Mouse (Mus musculus) liver, embryonic 11.5 days (tissue): ENCODE results near the gene Nmnat2. TPM values are rescaled to one million over a fixed set of nuclear protein-coding genes. Genes with fewer than 3 reads are reported as not detected.

Experiments used
- ATAC-seq: fragments of 200-750 bp; cut with Nextera tagmentation; replicated peaks from 2 replicates; pipeline ENCODE4 v1.8.0; 2017; ENCODE audit warnings: moderate number of reproducible peaks, mild to moderate bottlenecking, moderate TSS enrichment, moderate library complexity; ENCODE audit not compliant: low FRiP score
- DNase-seq: peaks from one replicate; pipeline ENCODE4 v3.0.0-alpha.2; 2017; ENCODE audit warnings: low spot score
- H3K27ac ChIP-seq: fragments of 300-500 bp; sonication (generic); 2 replicates; pipeline ENCODE4 v1.5.1; 2014; ENCODE audit warnings: mild to moderate bottlenecking, low read depth, low read length, control low read depth
- H3K27me3 ChIP-seq: fragments of 300-500 bp; sonication (generic); replicated peaks from 2 replicates; pipeline ENCODE4 v1.6.1; 2014; ENCODE audit warnings: low read length, mixed read lengths; ENCODE audit not compliant: control insufficient read depth, insufficient read depth
- H3K36me3 ChIP-seq: fragments of 300-500 bp; sonication (generic); 2 replicates; pipeline ENCODE4 v1.6.1; 2014; ENCODE audit warnings: mild to moderate bottlenecking, low read length, moderate library complexity, mixed read lengths; ENCODE audit not compliant: control insufficient read depth, insufficient read depth
- H3K4me1 ChIP-seq: fragments of 300-500 bp; sonication (generic); replicated peaks from 2 replicates; pipeline ENCODE4 v1.6.1; 2014; ENCODE audit warnings: low read length, mixed read lengths; ENCODE audit not compliant: control insufficient read depth, insufficient read depth
- H3K4me2 ChIP-seq: fragments of 300-500 bp; sonication (generic); 2 replicates; pipeline ENCODE4 v1.6.1; 2014; ENCODE audit warnings: mild to moderate bottlenecking, control low read depth, moderate library complexity
- H3K4me3 ChIP-seq: fragments of 300-500 bp; sonication (generic); 2 replicates; pipeline ENCODE4 v1.5.1; 2014; ENCODE audit warnings: low read depth, low read length, control low read depth
- H3K9ac ChIP-seq: fragments of 300-500 bp; sonication (generic); 2 replicates; pipeline ENCODE4 v1.6.1; 2014; ENCODE audit warnings: low read depth, low read length, control low read depth
- H3K9me3 ChIP-seq: fragments of 300-500 bp; sonication (generic); 2 replicates; pipeline ENCODE4 v1.6.1; 2016; ENCODE audit warnings: low read length, inconsistent platforms, mixed read lengths; ENCODE audit not compliant: control insufficient read depth
- WGBS: fragments of 180-500 bp; shearing (Covaris S2); extraction: QIAGEN DNeasy Blood & Tissue Kit; methylation state at CpG from one replicate; pipeline ENCODE4 v1.1.7; 2014; 5-methylcytosine and 5-hydroxymethylcytosine counted together
- polyA plus RNA-seq: library from polyadenylated mRNA; unstranded; fragments of >200 nt; fragmentation: Nextera tagmentation; extraction: Ambion mirVana; gene quantifications from 2 replicates; pipeline ENCODE4 v1.2.1, GENCODE M21; 2014

Nmnat2 gene
- polyA plus RNA-seq, 1 experiment from 2014 or later: 0.10 TPM

DNA sequence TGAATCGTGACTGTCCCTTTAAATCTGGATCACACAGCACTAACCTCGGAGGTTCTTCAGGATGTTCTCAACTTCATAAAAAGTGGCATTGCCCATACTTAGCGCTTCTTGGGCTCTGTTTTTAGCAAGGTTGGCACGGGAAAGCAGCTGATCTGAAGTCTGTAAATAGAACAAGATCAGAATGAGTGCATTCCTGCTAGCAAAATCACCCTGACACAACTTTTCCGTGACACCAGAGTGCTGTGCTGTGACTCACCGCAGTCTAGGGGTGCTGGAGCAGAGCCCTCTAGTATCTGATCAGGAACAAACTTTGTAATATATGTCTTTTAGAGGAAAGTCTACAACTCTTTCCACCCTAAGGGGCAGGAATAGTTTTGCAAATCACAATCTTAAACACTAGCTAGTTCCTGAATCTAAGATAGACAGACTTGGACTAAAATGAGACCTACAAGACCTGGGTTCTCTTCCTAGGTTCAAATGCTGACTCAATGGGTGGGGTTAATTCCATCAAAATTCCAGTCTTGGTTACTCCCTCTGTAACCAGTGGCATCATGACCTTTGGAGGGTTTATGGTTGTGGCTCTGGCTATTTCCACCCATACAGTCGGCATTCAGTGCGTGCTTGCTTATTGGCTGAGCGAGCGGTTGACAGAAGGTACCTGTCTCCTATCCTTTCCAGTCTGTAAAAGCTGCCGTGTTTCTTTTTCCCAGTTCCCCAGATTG, 175.4 kb downstream of the Nmnat2 start:
- ATAC-seq (no peak), DNase-seq (no peak)
- Histone ChIP-seq H3K9ac (no peak overlapping the region), H3K4me3 (no peak overlapping the region), H3K27ac (no peak overlapping the region), H3K4me2 (no peak overlapping the region), H3K36me3 (no peaks in the 10 kb centered on the region), H3K9me3 (no peaks in the 10 kb centered on the region), H3K4me1 (peaks cover 5% of the 10 kb centered on the region; the same call in 1 of the 2 replicates), H3K27me3 (no peaks in the 10 kb centered on the region)
- 81% methylated on average over 11 of the region's 11 CpGs for WGBS

DNA sequence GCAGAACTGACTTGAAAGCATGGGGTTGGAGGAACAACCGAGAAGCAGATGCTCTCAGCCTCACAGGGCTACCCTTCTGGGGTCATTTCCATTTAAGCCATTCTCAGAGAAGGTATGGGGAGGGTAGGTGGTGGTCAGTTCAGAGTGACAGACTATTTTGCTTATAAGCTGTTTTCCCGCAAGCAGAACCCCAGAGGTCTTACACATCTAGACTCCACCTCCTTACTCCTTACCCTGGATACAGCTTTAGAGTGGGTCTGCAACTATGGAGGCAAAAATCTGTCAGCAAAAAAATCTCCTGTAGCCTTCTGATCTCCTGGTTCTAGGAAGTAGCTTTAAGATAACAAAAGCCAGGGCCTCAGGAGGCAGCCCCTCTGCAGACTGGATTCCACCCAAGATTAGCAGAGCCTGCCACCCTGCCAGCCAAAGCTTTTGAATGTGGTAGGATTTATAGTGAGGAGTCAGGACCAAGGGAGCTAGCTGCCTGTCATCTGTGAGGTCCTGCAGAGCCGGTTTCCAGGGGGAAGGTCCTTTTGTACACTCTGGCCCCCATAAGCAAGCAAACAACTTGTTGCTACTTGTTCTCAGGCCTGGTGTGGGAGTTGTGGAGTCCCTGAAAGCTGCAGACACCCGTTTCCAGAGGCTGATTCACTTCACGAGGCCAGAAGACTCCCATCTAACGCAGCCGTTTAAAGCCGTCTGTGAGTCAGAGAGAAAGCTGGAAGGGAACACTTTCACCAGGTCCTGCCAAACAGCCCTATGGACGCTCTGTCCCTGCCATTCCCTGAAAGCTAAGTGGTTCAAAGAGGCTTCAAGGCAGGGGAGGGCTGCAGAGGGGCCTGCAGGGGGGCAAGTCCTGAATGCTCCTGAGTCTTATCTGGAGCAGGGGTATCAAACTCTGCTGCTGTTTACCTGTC, 179.3 kb downstream of the Nmnat2 start:
- H3K27ac ChIP-seq: no peak overlapping the region
- no peak overlapping the region for H3K4me2 ChIP-seq
- H3K4me1 ChIP-seq: peaks cover 5% of the 10 kb centered on the region; the same call in 1 of the 2 replicates
- ATAC-seq (no peak), DNase-seq (no peak)
- H3K36me3 ChIP-seq: no peaks in the 10 kb centered on the region
- WGBS: 32% methylated on average over 9 of the region's 9 CpGs
- no peak overlapping the region for H3K4me3 ChIP-seq
- no peaks in the 10 kb centered on the region for H3K27me3 ChIP-seq
- H3K9ac ChIP-seq: no peak overlapping the region
- H3K9me3 ChIP-seq: no peaks in the 10 kb centered on the region

DNA sequence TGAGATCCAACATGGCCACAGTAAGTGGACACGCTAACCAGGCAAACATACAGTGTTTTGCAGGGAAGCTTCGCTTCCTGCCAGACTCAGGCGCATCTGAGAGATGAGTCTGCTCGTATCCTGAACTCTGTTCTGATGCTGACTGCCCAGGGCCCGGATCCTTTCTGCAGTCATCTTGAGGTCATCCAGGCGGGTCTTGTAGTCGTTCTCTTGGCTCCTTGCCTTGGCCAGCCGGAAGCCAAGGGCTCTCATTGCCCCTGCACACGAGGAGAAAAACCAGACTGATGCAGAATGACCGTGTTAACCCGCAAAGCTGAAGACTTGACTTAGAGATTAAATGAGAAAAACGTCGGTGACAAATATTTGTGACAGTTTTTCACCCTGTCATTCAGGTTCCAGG, 181.9 kb downstream of the Nmnat2 start:
- ATAC-seq: no peak
- 66% methylated on average over 13 of the region's 13 CpGs for WGBS
- Histone ChIP-seq H3K4me3 (no peak overlapping the region), H3K36me3 (no peaks in the 10 kb centered on the region), H3K9ac (no peak overlapping the region), H3K27ac (no peak overlapping the region), H3K4me1 (peaks cover 11% of the 10 kb centered on the region), H3K27me3 (no peaks in the 10 kb centered on the region), H3K9me3 (no peaks in the 10 kb centered on the region), H3K4me2 (no peak overlapping the region)
- no peak for DNase-seq

DNA sequence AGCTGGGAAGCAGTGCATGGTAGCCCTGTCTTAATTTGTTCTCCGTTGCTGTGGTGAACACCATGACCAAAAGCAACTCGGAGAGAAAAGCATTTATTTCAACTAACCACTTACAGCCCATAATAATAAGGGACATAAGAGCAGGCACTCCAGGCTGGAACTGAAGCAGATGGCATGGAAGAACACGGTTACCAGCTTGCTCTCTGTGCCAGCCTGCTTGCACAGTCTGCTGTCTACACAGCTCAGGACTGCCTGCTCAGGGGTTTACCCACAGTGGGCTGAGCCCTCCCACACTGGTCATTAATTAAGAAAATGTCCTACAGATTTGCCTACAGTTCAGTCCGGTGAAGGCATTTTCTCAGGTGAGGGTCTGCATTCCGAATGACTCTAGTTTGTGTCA, 183.7 kb downstream of the Nmnat2 start:
- H3K27ac ChIP-seq: no peak overlapping the region
- no peaks in the 10 kb centered on the region for H3K9me3 ChIP-seq
- DNase-seq (no peak), ATAC-seq (no peak)
- no peak overlapping the region for H3K9ac ChIP-seq
- peaks cover 11% of the 10 kb centered on the region for H3K4me1 ChIP-seq
- H3K27me3 ChIP-seq: no peaks in the 10 kb centered on the region
- H3K36me3 ChIP-seq: no peaks in the 10 kb centered on the region
- H3K4me3 ChIP-seq: no peak overlapping the region
- H3K4me2 ChIP-seq: no peak overlapping the region
- 77% methylated on average over 5 of the region's 5 CpGs for WGBS

DNA sequence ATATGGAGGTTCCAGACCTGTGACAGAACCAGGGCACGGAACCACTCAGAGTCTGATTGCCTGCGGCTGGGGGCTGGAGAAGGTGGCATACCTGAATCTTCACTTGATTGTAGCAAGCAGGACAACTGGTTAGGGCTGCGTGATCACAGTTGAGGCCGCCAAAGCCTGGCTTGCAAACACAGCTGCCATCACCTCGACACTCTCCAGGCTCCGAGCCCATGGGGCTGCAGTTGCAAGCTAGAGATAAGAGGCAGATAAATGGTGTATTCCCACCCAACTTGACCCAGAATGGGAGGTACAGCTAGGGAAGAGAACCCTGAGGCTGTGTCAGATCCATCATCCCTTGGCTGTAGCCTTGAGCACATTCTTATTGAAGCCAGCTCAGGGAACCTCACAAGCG, 184.8 kb downstream of the Nmnat2 start:
- peaks cover 6% of the 10 kb centered on the region; the same call in 1 of the 2 replicates for H3K4me1 ChIP-seq
- no peaks in the 10 kb centered on the region for H3K36me3 ChIP-seq
- 44% methylated on average over 7 of the region's 7 CpGs for WGBS
- no peak overlapping the region for H3K4me2 ChIP-seq
- H3K4me3 ChIP-seq: no peak overlapping the region
- ATAC-seq: no peak
- no peaks in the 10 kb centered on the region for H3K9me3 ChIP-seq
- no peaks in the 10 kb centered on the region for H3K27me3 ChIP-seq
- H3K9ac ChIP-seq: no peak overlapping the region
- H3K27ac ChIP-seq: no peak overlapping the region
- no peak for DNase-seq

DNA sequence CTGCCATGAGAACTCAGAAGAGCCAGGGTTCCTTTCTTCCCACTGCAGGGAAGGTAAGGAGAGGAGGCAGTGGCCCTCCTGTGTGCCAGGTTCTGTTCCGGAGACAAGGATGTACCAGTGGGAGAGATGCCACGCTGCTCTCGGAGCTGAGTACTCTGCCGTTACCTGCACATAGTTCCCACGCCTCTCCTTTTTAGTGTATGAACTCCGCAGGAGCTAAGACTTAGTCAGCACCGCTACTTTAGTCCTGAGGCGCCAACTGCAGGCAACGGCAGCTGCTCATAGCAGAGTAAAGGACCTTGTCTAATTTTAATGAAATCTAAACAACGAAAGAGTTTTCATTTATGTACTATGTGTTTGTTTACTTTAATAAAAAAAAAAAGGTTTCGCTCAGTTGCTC, 185.5 kb downstream of the Nmnat2 start:
- Histone ChIP-seq H3K4me3 (no peak overlapping the region), H3K36me3 (no peaks in the 10 kb centered on the region), H3K4me2 (no peak overlapping the region), H3K27me3 (no peaks in the 10 kb centered on the region), H3K9me3 (no peaks in the 10 kb centered on the region), H3K9ac (no peak overlapping the region), H3K27ac (no peak overlapping the region), H3K4me1 (peaks cover 6% of the 10 kb centered on the region; the same call in 1 of the 2 replicates)
- ATAC-seq: no peak
- DNase-seq: no peak
- WGBS: 73% methylated on average over 11 of the region's 11 CpGs

DNA sequence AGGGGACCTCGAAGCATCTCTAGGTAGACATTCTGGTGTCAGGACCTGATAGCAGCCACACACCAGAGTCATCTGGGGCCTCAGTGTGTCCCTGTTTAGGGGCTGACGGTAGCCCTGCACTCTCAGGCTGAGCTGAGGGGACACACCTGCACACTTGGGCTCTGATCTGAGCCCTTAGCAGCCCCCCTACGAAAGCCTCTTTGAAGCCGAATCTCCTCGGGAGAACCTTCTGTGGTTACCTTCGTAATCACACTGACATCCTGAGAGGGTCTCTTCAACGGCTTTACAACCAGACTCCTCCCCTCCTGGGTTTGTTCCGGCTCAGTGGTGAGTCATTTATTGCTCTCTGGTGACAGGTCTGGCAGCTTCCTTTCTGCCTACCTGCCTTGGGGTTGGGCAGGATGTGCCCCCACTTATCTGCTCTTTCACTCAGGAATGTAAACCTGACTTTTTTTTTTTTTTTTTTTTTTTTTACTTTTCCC, 186.0 kb downstream of the Nmnat2 start:
- no peak overlapping the region for H3K4me3 ChIP-seq
- ATAC-seq (no peak), DNase-seq (no peak)
- H3K27ac ChIP-seq: no peak overlapping the region
- peaks cover 6% of the 10 kb centered on the region; the same call in 1 of the 2 replicates for H3K4me1 ChIP-seq
- 10% methylated on average over 8 of the region's 8 CpGs for WGBS
- no peaks in the 10 kb centered on the region for H3K27me3 ChIP-seq
- no peaks in the 10 kb centered on the region for H3K9me3 ChIP-seq
- H3K4me2 ChIP-seq: no peak overlapping the region
- H3K9ac ChIP-seq: no peak overlapping the region
- no peaks in the 10 kb centered on the region for H3K36me3 ChIP-seq

DNA sequence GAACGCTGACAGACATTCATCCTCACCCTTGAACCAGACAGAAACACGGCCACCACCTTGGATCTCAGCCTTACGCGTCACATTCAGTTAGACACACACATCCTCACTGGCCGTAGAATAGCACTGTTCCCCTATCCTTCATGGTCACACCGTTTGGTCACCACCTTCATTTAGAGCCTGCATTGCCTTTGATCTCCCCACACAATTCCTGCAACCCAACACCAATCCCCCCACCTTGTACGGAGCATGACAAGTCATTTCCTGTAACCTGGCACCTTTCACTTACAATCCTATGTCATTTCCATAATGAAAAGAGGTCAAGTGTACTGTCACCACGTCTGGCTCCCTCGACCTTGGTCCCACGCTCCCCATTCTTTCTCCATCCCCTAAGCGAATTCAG, 189.2 kb downstream of the Nmnat2 start:
- no peak for ATAC-seq
- Histone ChIP-seq H3K4me2 (no peak overlapping the region), H3K27me3 (no peaks in the 10 kb centered on the region), H3K27ac (no peak overlapping the region), H3K36me3 (no peaks in the 10 kb centered on the region), H3K4me3 (no peak overlapping the region), H3K9me3 (no peaks in the 10 kb centered on the region), H3K9ac (no peak overlapping the region), H3K4me1 (peaks cover 6% of the 10 kb centered on the region; the same call in 1 of the 2 replicates)
- DNase-seq: no peak
- WGBS: 71% methylated on average over 11 of the region's 11 CpGs
